Mouse (Mus musculus) cerebellum, adult 2 months (tissue): ENCODE measurements around the gene Lamb3. TPM values are rescaled to one million over a fixed set of nuclear protein-coding genes. Genes with fewer than 3 reads are reported as not detected.
A peak's percentile ranks its signal among the peaks of the same experiment; 100 is the strongest.

Experiments used
- DNase-seq, 2 experiments: peaks; one replicate each; pipeline ENCODE4 v3.0.0; 2021
- H3K27ac ChIP-seq: fragments of 200-500 bp; 2 replicates; pipeline ENCODE4 v1.5.1; 2012; ENCODE audit warnings: low read length, control low read depth, inconsistent platforms; ENCODE audit not compliant: insufficient read depth
- H3K27me3 ChIP-seq: fragments of 200-500 bp; 2 replicates; pipeline ENCODE4 v1.6.1; 2012; ENCODE audit warnings: inconsistent platforms, mild to moderate bottlenecking, low read length, moderate library complexity; ENCODE audit not compliant: control insufficient read depth, insufficient read depth
- H3K4me1 ChIP-seq: fragments of 200-500 bp; 2 replicates; pipeline ENCODE4 v1.6.1; 2011; ENCODE audit warnings: low read length; ENCODE audit not compliant: control insufficient read depth, insufficient read depth
- H3K4me3 ChIP-seq: fragments of 200-500 bp; replicated peaks from 2 replicates; pipeline ENCODE3; 2011; ENCODE audit warnings: mild to moderate bottlenecking, low read depth, low read length, control low read depth; ENCODE audit not compliant: insufficient read depth
- CTCF ChIP-seq: fragments of 200-500 bp; IDR thresholded peaks from 2 replicates; pipeline ENCODE4 v1.5.1; 2011; ENCODE audit warnings: low read depth, mild to moderate bottlenecking, control low read depth, low read length, moderate library complexity, borderline replicate concordance; ENCODE audit not compliant: insufficient read depth
- POLR2A ChIP-seq: fragments of 200-500 bp; IDR thresholded peaks from 2 replicates; pipeline ENCODE4 v1.6.1; 2011; ENCODE audit warnings: low read length, control low read depth, borderline replicate concordance; ENCODE audit not compliant: insufficient read depth
- WGBS: fragments of 180-500 bp; shearing (Covaris S2); methylation state at CpG from one replicate; pipeline ENCODE4 v1.1.7; 2018; 5-methylcytosine and 5-hydroxymethylcytosine counted together
- polyA plus RNA-seq: library from polyadenylated mRNA; depleted of rRNA; stranded (reverse); fragments of >200 nt; gene quantifications from 2 replicates; pipeline ENCODE4 v1.2.3, GENCODE M21; 2012

The Lamb3 gene
- polyA plus RNA-seq, 1 experiment = 3.9 TPM

DNA sequence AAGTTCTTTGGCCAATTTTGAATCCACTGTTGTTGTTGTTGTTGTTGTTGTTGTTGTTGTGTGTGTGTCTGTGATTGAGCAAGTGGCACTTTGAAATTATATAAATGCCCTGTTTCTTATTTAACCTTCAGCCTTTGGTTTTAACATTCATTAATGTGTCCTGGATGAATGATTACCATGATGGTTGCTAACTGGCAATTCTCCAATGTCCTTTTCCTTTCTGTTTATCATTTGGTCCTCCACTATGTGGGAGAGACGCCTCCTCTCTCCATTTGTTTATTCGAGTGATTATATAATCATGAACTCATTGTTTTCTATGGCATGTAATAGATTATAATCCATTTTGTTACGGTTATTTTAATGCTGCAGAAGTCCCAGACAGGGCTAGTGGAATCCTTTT, 23.0 kb downstream of the Lamb3 start:
- Histone ChIP-seq H3K27ac (no peak overlapping the region), H3K27me3 (no peaks in the 10 kb centered on the region), H3K4me3 (no peak overlapping the region), H3K4me1 (no peaks in the 10 kb centered on the region)
- WGBS = 74% methylated on average over 3 of the region's 3 CpGs
- DNase-seq = no peak
- no peak for TF ChIP-seq CTCF
- no peak for TF ChIP-seq POLR2A

- no peaks in the 10 kb centered on the region for H3K4me1 ChIP-seq
- TF ChIP-seq CTCF (no peak), POLR2A (no peak)
- H3K27me3 ChIP-seq = no peaks in the 10 kb centered on the region
- no peak overlapping the region for H3K27ac ChIP-seq
- no peak for DNase-seq
- no peak overlapping the region for H3K4me3 ChIP-seq
- WGBS = 76% methylated on average over 5 of the region's 5 CpGs
Measured at GRCm38 (mm10) chr1:193230935-193231334, 23.4 kb downstream of the Lamb3 start.

GRCm38 (mm10) chr1:193232732-193233131, 25.2 kb downstream of the Lamb3 start:
- H3K27ac ChIP-seq = no peak overlapping the region
- no peak for TF ChIP-seq CTCF
- no peak for TF ChIP-seq POLR2A
- no peaks in the 10 kb centered on the region for H3K4me1 ChIP-seq
- 97% methylated on average over 2 of the region's 2 CpGs for WGBS
- no peaks in the 10 kb centered on the region for H3K27me3 ChIP-seq
- DNase-seq = no peak
- H3K4me3 ChIP-seq = no peak overlapping the region

- TF ChIP-seq POLR2A (no peak), CTCF (no peak)
- WGBS = 91% methylated on average over 2 of the region's 2 CpGs
- Histone ChIP-seq H3K4me3 (no peak overlapping the region), H3K4me1 (no peaks in the 10 kb centered on the region), H3K27ac (no peak overlapping the region), H3K27me3 (no peaks in the 10 kb centered on the region)
- DNase-seq = no peak
Measured at GRCm38 (mm10) chr1:193234130-193234645, 26.7 kb downstream of the Lamb3 start.

GRCm38 (mm10) chr1:193234930-193235329, 27.4 kb downstream of the Lamb3 start:
- no peak for DNase-seq
- 89% methylated on average over 7 of the region's 7 CpGs for WGBS
- no peaks in the 10 kb centered on the region for H3K27me3 ChIP-seq
- H3K4me1 ChIP-seq = no peaks in the 10 kb centered on the region
- TF ChIP-seq POLR2A = no peak
- no peak for TF ChIP-seq CTCF
- H3K27ac ChIP-seq = no peak overlapping the region
- H3K4me3 ChIP-seq = no peak overlapping the region

DNA sequence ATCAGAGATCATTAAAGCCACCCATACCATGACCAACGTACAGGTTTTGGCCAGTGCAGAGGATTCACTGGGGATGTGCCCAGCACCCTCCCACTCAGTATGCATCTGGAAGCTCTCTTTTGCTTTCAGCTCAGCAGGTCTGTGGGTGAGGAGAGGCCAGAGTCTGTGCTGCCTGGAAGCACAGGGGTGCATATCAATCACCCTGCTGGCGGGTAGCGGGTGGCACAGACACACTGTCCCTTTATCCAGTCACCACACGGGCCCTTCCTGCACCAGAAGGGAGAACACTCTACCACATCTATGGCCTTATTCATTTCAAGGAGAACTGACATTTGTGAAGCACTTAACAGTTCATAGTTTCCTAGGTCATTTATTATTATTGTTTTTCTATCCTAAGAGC, 30.9 kb downstream of the Lamb3 start:
- H3K27me3 ChIP-seq = no peaks in the 10 kb centered on the region
- H3K4me1 ChIP-seq = peaks cover 4% of the 10 kb centered on the region; the same call in 1 of the 2 replicates
- DNase-seq = peak in 1 of 2 experiments; percentile 25
- no peak overlapping the region for H3K4me3 ChIP-seq
- TF ChIP-seq CTCF (no peak), POLR2A (no peak)
- no peak overlapping the region for H3K27ac ChIP-seq
- 70% methylated on average over 4 of the region's 4 CpGs for WGBS

GRCm38 (mm10) chr1:193241436-193241835, 33.9 kb downstream of the Lamb3 start:
- Histone ChIP-seq H3K27ac (no peak overlapping the region), H3K27me3 (no peaks in the 10 kb centered on the region), H3K4me1 (peaks cover 4% of the 10 kb centered on the region; the same call in 1 of the 2 replicates), H3K4me3 (no peak overlapping the region)
- no peak for TF ChIP-seq CTCF
- TF ChIP-seq POLR2A = no peak
- no peak for DNase-seq
- WGBS = 97% methylated on average over 4 of the region's 4 CpGs

DNA sequence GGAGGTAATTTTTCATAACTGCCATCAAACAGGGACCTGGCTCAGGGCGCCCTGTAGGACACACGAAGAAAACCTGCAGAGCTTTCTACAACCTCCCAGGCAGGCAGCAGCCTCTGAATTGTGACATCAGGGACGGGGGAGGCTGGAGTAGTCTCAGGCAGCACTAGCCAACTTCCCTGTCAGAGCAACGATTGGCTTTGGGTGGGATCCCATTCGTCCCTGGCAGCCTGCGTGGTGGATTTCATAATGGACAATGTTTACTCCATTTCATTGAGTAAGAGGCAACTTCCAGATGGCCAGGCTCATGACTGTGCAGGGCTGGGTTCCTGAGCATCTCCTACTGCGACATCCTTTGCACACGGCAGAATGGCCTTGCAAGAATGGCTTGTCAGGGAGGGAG, 34.7 kb downstream of the Lamb3 start:
- WGBS = 5% methylated on average over 8 of the region's 8 CpGs
- peaks cover 4% of the 10 kb centered on the region; the same call in 1 of the 2 replicates for H3K4me1 ChIP-seq
- peak; percentile 92 to 97 for DNase-seq
- no peak overlapping the region for H3K4me3 ChIP-seq
- no peaks in the 10 kb centered on the region for H3K27me3 ChIP-seq
- TF ChIP-seq POLR2A (no peak; the same call in 1 of the 2 replicates), CTCF (no peak)
- H3K27ac ChIP-seq = no peak overlapping the region
